Mouse (Mus musculus) embryonic facial prominence, embryonic 11.5 days (tissue): ENCODE data around the gene Gm10135. TPM values are rescaled to one million over a fixed set of nuclear protein-coding genes. Genes with fewer than 3 reads are reported as not detected.
"Not testable (repeated sequence)": the region's sequence is repeated elsewhere in the genome, so short reads cannot be mapped to it uniquely, and the experiment has no call there.

ENCODE experiments used
- ATAC-seq: fragments of 200-750 bp; cut with Nextera tagmentation; replicated peaks from 2 replicates; pipeline ENCODE4 v1.8.0; 2017; ENCODE audit warnings: low read depth; ENCODE audit not compliant: insufficient number of reproducible peaks, low FRiP score, low TSS enrichment
- DNase-seq: peaks from one replicate; pipeline ENCODE4 v3.0.0-alpha.2; 2015; ENCODE audit warnings: low spot score
- H3K27ac ChIP-seq: fragments of 300-500 bp; sonication (generic); replicated peaks from 2 replicates; pipeline ENCODE4 v1.5.1; 2014; ENCODE audit warnings: mild to moderate bottlenecking, low read depth, low read length, control low read depth
- H3K27me3 ChIP-seq: fragments of 300-500 bp; sonication (generic); 2 replicates; pipeline ENCODE4 v1.6.1; 2014; ENCODE audit warnings: mild to moderate bottlenecking, low read length, moderate library complexity, mixed read lengths; ENCODE audit not compliant: control insufficient read depth, insufficient read depth
- H3K36me3 ChIP-seq: fragments of 300-500 bp; sonication (generic); replicated peaks from 2 replicates; pipeline ENCODE4 v1.6.1; 2014; ENCODE audit warnings: low read depth, mild to moderate bottlenecking, low read length, moderate library complexity, mixed read lengths; ENCODE audit not compliant: control insufficient read depth, insufficient read depth
- H3K4me1 ChIP-seq: fragments of 300-500 bp; sonication (generic); 2 replicates; pipeline ENCODE4 v1.6.1; 2014; ENCODE audit warnings: low read length, mixed read lengths; ENCODE audit not compliant: control insufficient read depth, insufficient read depth
- H3K4me2 ChIP-seq: fragments of 300-500 bp; sonication (generic); 2 replicates; pipeline ENCODE4 v1.6.1; 2014; ENCODE audit warnings: low read depth, mild to moderate bottlenecking, control low read depth, low read length, moderate library complexity
- H3K4me3 ChIP-seq: fragments of 300-500 bp; sonication (generic); 2 replicates; pipeline ENCODE4 v1.5.1; 2014; ENCODE audit warnings: low read depth, low read length, control low read depth
- H3K9ac ChIP-seq: fragments of 300-500 bp; sonication (generic); replicated peaks from 2 replicates; pipeline ENCODE4 v1.6.1; 2014; ENCODE audit warnings: mild to moderate bottlenecking, control low read depth, low read length
- H3K9me3 ChIP-seq: fragments of 300-500 bp; sonication (generic); replicated peaks from 2 replicates; pipeline ENCODE4 v1.6.1; 2016; ENCODE audit warnings: mild to moderate bottlenecking, low read length, inconsistent platforms, mixed read lengths; ENCODE audit not compliant: control insufficient read depth
- WGBS: fragments of 180-500 bp; shearing (Covaris S2); extraction: QIAGEN DNeasy Blood & Tissue Kit; methylation state at CpG from one replicate; pipeline ENCODE4 v1.1.7; 2014; 5-methylcytosine and 5-hydroxymethylcytosine counted together
- polyA plus RNA-seq: library from polyadenylated mRNA; unstranded; fragments of >200 nt; fragmentation: Nextera tagmentation; extraction: Ambion mirVana; gene quantifications from 2 replicates; pipeline ENCODE4 v1.2.1, GENCODE M21; 2014

Gene Gm10135
- polyA plus RNA-seq, 1 experiment from 2014 or later: not detected

DNA sequence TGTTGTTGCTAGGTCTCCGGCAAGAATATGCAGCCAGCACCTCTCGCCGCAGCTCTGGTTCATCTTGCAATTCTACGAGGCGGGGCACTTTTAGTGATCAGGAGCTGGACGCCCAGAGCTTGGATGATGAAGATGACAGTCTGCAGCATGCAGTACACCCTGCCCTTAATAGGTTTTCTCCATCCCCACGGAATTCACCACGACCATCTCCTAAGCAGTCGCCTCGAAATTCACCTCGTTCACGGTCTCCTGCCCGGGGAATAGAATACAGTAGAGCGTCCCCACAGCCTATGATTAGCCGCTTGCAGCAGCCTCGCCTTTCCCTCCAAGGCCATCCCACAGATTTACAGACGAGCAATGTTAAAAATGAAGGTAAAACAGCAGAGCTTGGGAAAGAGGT is 17.2 kb downstream of the Gm10135 start:
- Histone ChIP-seq H3K36me3 (no peaks in the 10 kb centered on the region), H3K4me2 (no peak overlapping the region), H3K4me1 (no peaks in the 10 kb centered on the region), H3K27ac (no peak overlapping the region), H3K9me3 (no peaks in the 10 kb centered on the region), H3K4me3 (no peak overlapping the region), H3K9ac (no peak overlapping the region), H3K27me3 (no peaks in the 10 kb centered on the region)
- ATAC-seq: no peak
- no peak for DNase-seq
- WGBS: 95% methylated on average over 17 of the region's 17 CpGs

DNA sequence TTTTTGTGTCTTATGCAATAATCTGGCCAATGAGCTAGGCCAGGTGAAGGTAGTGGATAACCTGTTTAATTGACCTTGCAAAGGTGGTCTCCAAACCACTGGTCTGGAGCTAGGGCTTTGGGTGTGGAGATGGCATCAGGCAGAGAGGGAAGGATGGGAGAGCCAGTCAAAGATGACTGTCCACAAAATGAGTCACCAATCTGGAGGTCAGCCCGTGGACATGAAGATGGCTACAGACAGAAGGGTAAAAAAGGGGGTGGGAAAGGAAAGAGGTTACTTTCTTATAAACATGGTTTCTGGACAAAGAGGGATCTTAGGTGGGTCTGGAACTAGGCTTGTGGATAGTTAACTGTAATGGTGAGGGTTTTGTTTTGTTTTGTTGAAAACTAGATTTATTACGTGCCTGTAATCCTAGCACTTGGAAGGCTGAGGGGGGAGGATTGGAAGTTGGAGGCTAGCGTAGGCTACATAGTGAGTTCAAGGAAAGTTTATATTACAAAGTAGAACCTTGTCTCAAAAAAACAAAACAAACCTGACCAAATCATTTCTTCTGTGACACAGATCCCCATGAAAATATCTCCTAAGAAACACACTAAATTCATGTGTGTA is 20.4 kb downstream of the Gm10135 start:
- no peak for ATAC-seq
- no peaks in the 10 kb centered on the region for H3K27me3 ChIP-seq
- no peak overlapping the region for H3K4me2 ChIP-seq
- no peak overlapping the region for H3K9ac ChIP-seq
- no peak overlapping the region for H3K27ac ChIP-seq
- no peaks in the 10 kb centered on the region for H3K4me1 ChIP-seq
- no peak overlapping the region for H3K4me3 ChIP-seq
- DNase-seq: no peak
- 72% methylated on average over 3 of the region's 3 CpGs for WGBS
- no peaks in the 10 kb centered on the region for H3K36me3 ChIP-seq
- H3K9me3 ChIP-seq: no peaks in the 10 kb centered on the region

DNA sequence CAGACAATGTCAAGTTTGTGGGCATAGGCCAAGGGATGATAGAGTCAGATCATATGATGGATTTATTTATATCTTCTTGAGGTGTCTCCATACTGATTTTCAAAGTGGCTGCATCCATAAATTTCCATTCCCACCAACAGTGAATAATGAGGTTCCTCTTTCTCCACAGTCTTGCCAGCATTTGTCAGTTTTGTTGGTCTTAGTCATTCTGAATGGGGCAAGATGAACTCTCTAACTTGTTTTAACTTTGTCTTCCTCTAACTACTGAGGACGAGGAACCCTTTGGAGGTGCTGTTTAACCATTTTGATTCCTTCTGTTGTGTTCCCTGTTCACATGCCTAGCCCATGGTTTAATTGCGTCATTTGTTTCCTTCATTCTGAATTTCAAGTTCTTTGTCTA is 24.2 kb downstream of the Gm10135 start:
- 92% methylated on average over 2 of the region's 2 CpGs for WGBS
- Histone ChIP-seq H3K4me1 (no peaks in the 10 kb centered on the region), H3K4me2 (no peak overlapping the region), H3K36me3 (no peaks in the 10 kb centered on the region), H3K4me3 (no peak overlapping the region), H3K27ac (no peak overlapping the region), H3K9ac (no peak overlapping the region), H3K9me3 (no peaks in the 10 kb centered on the region), H3K27me3 (no peaks in the 10 kb centered on the region)
- ATAC-seq (no peak), DNase-seq (no peak)

DNA sequence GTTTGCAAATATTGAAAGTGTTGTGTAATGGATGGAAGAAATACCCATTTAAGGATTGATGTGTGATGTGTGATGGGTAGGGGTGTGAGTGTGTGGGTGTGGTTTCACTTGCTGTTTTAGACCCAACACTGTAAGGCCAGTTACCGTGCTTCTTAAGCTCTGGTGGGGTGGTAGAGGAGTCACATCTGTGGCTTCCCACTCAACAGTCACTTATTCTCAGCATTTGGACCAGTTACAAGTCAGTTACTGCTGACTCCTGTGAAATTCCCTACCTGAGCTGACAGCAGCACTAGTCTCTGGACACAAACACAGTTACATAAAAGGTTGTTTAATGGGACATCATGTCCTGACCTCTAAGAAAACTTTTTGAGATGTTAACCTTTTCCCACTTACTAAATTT is 26.4 kb downstream of the Gm10135 start:
- WGBS: 92% methylated on average over 1 of the region's 1 CpGs
- H3K27me3 ChIP-seq: no peaks in the 10 kb centered on the region
- DNase-seq: no peak

DNA sequence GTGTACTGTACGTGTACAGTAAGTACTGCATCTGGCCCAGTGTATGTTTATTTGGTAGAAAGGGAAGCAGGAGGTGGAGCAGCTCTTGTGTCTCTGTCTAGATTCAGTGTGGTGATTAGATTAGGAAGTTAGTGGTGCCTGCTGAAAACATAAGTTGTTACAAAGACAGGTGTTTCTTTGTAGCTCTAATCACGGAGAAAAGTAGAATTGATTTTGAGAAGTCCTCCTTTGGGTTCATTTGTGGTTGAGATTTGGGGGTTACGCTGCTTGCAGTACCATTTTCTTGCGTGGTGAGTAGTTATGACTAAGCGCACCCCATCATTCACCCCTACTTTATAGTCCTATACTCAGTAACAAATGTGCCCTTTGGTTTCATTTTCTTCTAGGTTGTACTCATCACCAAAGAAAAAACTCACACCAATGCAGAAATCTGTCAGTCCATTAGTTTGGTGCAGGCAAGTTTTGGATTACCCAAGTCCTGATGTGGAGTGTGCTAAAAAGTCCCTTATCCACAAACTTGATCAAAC is 33.5 kb downstream of the Gm10135 start:
- no peak for ATAC-seq
- H3K4me3 ChIP-seq: no peak overlapping the region
- DNase-seq: no peak
- no peaks in the 10 kb centered on the region for H3K36me3 ChIP-seq
- H3K27ac ChIP-seq: no peak overlapping the region
- no peak overlapping the region for H3K4me2 ChIP-seq
- WGBS: 89% methylated on average over 5 of the region's 5 CpGs
- H3K4me1 ChIP-seq: no peaks in the 10 kb centered on the region
- no peak overlapping the region for H3K9ac ChIP-seq
- no peaks in the 10 kb centered on the region for H3K9me3 ChIP-seq
- no peaks in the 10 kb centered on the region for H3K27me3 ChIP-seq

More for the DNA sequence above, 26.4 kb downstream of the Gm10135 start:
- H3K4me2 ChIP-seq: no peak overlapping the region
- ATAC-seq: no peak
- no peak overlapping the region for H3K9ac ChIP-seq
- H3K36me3 ChIP-seq: no peaks in the 10 kb centered on the region
- H3K4me3 ChIP-seq: no peak overlapping the region
- H3K4me1 ChIP-seq: no peaks in the 10 kb centered on the region
- H3K9me3 ChIP-seq: no peaks in the 10 kb centered on the region
- H3K27ac ChIP-seq: no peak overlapping the region

DNA sequence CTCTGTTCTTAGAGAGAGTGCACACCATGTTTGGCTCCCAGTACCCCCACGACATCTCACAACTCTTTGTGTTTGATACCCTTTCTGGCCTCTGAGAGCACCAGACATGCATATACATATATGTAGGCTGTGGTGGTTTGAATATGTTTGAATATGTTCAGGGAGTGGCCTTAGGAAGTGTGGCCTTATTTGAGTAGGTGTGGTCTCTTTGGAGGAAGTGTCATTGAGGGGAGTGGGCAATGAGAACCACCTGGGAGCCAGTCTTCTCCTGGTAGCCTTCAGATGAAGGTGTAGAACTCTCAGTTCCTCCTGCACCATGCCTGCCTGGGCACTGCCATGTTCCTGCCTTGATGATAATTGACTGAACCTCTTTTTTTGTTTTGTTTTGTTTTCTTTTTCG is 35.2 kb downstream of the Gm10135 start:
- no peak for DNase-seq
- Histone ChIP-seq H3K4me3 (no peak overlapping the region), H3K9ac (no peak overlapping the region), H3K27me3 (no peaks in the 10 kb centered on the region), H3K4me1 (no peaks in the 10 kb centered on the region), H3K27ac (no peak overlapping the region), H3K9me3 (no peaks in the 10 kb centered on the region), H3K4me2 (no peak overlapping the region), H3K36me3 (no peaks in the 10 kb centered on the region)
- no peak for ATAC-seq
- WGBS: 95% methylated on average over 2 of the region's 2 CpGs

DNA sequence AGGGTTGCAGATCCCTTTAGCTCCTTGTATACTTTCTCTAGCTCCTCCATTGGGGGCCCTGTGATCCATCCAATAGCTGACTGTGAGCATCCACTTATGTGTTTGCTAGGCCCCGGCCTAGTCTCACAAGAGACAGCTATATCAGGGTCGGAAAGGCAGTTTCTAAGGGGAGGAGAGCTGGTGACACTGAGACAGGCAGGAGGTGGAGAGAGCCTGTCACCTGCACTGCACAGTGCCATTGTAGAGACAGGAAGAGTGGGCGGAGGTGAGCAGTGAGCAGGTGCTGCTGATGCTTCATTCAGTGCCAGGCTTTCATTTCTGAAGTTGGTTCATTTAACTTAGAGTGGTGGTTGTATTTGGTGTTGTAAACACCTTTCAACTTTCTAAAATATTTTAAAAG is 36.1 kb downstream of the Gm10135 start:
- H3K36me3 ChIP-seq, H3K9ac ChIP-seq, H3K27ac ChIP-seq, DNase-seq, H3K4me3 ChIP-seq, ATAC-seq, H3K27me3 ChIP-seq, H3K9me3 ChIP-seq, H3K4me2 ChIP-seq, H3K4me1 ChIP-seq: not testable (repeated sequence)
- 92% methylated on average over 3 of the region's 3 CpGs for WGBS

DNA sequence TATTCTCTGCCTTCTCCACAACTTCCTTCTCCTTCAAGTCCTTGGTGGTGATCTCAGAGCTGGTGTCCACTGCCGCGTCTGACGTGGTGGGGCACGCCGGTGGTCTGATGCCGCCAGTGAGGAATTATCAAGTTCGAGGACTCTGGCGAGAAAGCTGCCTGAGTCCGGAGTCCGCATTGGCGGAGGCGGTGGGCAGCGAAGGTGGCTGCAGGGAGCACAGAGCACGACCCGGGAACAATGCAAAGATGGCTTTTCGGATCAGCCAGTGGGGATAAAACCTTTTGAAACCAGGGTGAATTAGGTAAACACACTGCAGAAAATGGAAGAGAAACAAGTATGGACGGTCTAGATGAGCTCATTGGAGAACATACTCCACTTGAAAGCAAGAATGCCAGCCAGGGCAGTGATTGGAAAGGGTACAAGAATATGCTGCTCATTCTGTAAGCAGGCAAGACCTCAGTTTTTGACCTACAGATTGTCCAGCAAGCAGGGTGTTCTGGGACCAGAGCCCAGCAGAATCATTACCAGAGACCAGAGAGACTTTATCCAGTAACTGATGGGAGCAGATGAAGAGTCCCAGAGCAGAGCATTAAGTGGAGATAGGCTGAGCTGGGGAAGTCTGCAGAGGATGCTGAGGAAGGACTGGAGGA is 41.4 kb downstream of the Gm10135 start:
- 94% methylated on average over 17 of the region's 17 CpGs for WGBS
- no peak overlapping the region for H3K4me3 ChIP-seq
- ATAC-seq: no peak

More for the DNA sequence above, 41.4 kb downstream of the Gm10135 start:
- Histone ChIP-seq H3K4me2 (no peak overlapping the region), H3K9me3 (no peaks in the 10 kb centered on the region), H3K4me1 (no peaks in the 10 kb centered on the region), H3K27me3 (no peaks in the 10 kb centered on the region), H3K9ac (no peak overlapping the region), H3K36me3 (no peaks in the 10 kb centered on the region), H3K27ac (no peak overlapping the region)
- no peak for DNase-seq
